Mouse (Mus musculus): ENCODE measurements around the gene Gm27027. TPM values are rescaled to one million over a fixed set of nuclear protein-coding genes. Genes with fewer than 3 reads are reported as not detected.

Gm27027 gene
- total RNA-seq (2014; rRNA removed) (not detected in 2 replicates), polyA plus RNA-seq (2012; rRNA removed) (not detected in 2 replicates)

GRCm38 (mm10) chr2:93996254-93996653 lies at the start of gene Gm27027:
TSS of gene Gm27027 (minus strand) at chr2:93996354.
- TF ChIP-seq POLR2A (IDR thresholded peaks at IDR 0.05; ENCODE audit: extremely low read depth, insufficient read depth, low read length) (no peak), CTCF (IDR thresholded peaks at IDR 0.05; ENCODE audit: low read depth, low read length) (no peak)
- WGBS: 96% methylated on average over 6 of the region's 6 CpGs

GRCm38 (mm10) chr2:94045411-94046090 lies 49.4 kb upstream of the Gm27027 start:
- TF ChIP-seq CTCF (IDR thresholded peaks at IDR 0.05; ENCODE audit: low read depth, low read length) (no peak), POLR2A (IDR thresholded peaks at IDR 0.05; ENCODE audit: extremely low read depth, insufficient read depth, low read length) (no peak)
- Histone ChIP-seq H3K79me2 (ENCODE audit: control insufficient read depth, insufficient read depth, low read length) (peaks cover 2% of the 10 kb centered on the region; the same call in 1 of the 2 replicates), H3K4me1 (ENCODE audit: control insufficient read depth, insufficient read depth, low read length) (peaks cover 47% of the 10 kb centered on the region), H3K27me3 (ENCODE audit: control insufficient read depth, insufficient read depth, low read length) (no peaks in the 10 kb centered on the region), H3K4me3 (ENCODE audit: insufficient read depth, low read depth, low read length) (no peak overlapping the region), H3K27ac (replicated peaks; ENCODE audit: insufficient read depth, low read depth, low read length) (peak overlapping the region; percentile 37), H3K36me3 (ENCODE audit: control insufficient read depth, insufficient read depth, low read length) (0 out of 2 replicates have a peak, but pooled peaks cover 2% of the 10 kb centered on the region), H3K9ac (ENCODE audit: low read depth, low read length) (no peak overlapping the region)
- DNase-seq (ENCODE audit: extremely low read depth, low read depth, low spot score): no peak
- 59% methylated on average over 6 of the region's 6 CpGs for WGBS

More at GRCm38 (mm10) chr2:93996254-93996653, at the start of gene Gm27027:
- Histone ChIP-seq H3K27me3 (ENCODE audit: control insufficient read depth, insufficient read depth, low read length) (no peaks in the 10 kb centered on the region), H3K27ac (replicated peaks; ENCODE audit: insufficient read depth, low read depth, low read length) (no peak within 1 kb of the TSS), H3K4me1 (ENCODE audit: control insufficient read depth, insufficient read depth, low read length) (no peaks in the 10 kb centered on the region; the same call in 1 of the 2 replicates), H3K36me3 (ENCODE audit: control insufficient read depth, insufficient read depth, low read length) (peaks cover 66% of the 10 kb centered on the region), H3K4me3 (ENCODE audit: insufficient read depth, low read depth, low read length) (no peak within 1 kb of the TSS), H3K9ac (ENCODE audit: low read depth, low read length) (no peak within 1 kb of the TSS), H3K79me2 (ENCODE audit: control insufficient read depth, insufficient read depth, low read length) (no peaks in the 10 kb centered on the region)
- no peak for DNase-seq (ENCODE audit: extremely low read depth, low read depth, low spot score)

GRCm38 (mm10) chr2:94044174-94044573 lies 48.0 kb upstream of the Gm27027 start:
- 21% methylated on average over 2 of the region's 2 CpGs for WGBS
- H3K27me3 ChIP-seq (ENCODE audit: control insufficient read depth, insufficient read depth, low read length): no peaks in the 10 kb centered on the region
- TF ChIP-seq CTCF (IDR thresholded peaks at IDR 0.05; ENCODE audit: low read depth, low read length) (no peak), POLR2A (IDR thresholded peaks at IDR 0.05; ENCODE audit: extremely low read depth, insufficient read depth, low read length) (no peak)
- 0 out of 2 replicates have a peak, but pooled peaks cover 2% of the 10 kb centered on the region for H3K79me2 ChIP-seq (ENCODE audit: control insufficient read depth, insufficient read depth, low read length)
- H3K4me1 ChIP-seq (ENCODE audit: control insufficient read depth, insufficient read depth, low read length): peaks cover 43% of the 10 kb centered on the region
- H3K9ac ChIP-seq (ENCODE audit: low read depth, low read length): no peak overlapping the region
- H3K4me3 ChIP-seq (ENCODE audit: insufficient read depth, low read depth, low read length): no peak overlapping the region
- DNase-seq (ENCODE audit: extremely low read depth, low read depth, low spot score): peak; percentile 94
- H3K27ac ChIP-seq (replicated peaks; ENCODE audit: insufficient read depth, low read depth, low read length): peak overlapping the region; percentile 22
- H3K36me3 ChIP-seq (ENCODE audit: control insufficient read depth, insufficient read depth, low read length): peaks cover 4% of the 10 kb centered on the region; the same call in 1 of the 2 replicates

- 57% methylated on average over 5 of the region's 5 CpGs for WGBS
- no peak for TF ChIP-seq POLR2A (IDR thresholded peaks at IDR 0.05; ENCODE audit: extremely low read depth, insufficient read depth, low read length)
- TF ChIP-seq CTCF (IDR thresholded peaks at IDR 0.05; ENCODE audit: low read depth, low read length): no peak
Observed at GRCm38 (mm10) chr2:94043662-94044061, 47.5 kb upstream of the Gm27027 start.

GRCm38 (mm10) chr2:94042461-94042860 lies 46.3 kb upstream of the Gm27027 start:
- peaks cover 12% of the 10 kb centered on the region for H3K36me3 ChIP-seq (ENCODE audit: control insufficient read depth, insufficient read depth, low read length)
- 0 out of 2 replicates have a peak, but pooled peaks cover 2% of the 10 kb centered on the region for H3K79me2 ChIP-seq (ENCODE audit: control insufficient read depth, insufficient read depth, low read length)
- no peaks in the 10 kb centered on the region for H3K27me3 ChIP-seq (ENCODE audit: control insufficient read depth, insufficient read depth, low read length)
- peak; percentile 90 for DNase-seq (ENCODE audit: extremely low read depth, low read depth, low spot score)
- H3K27ac ChIP-seq (replicated peaks; ENCODE audit: insufficient read depth, low read depth, low read length): 0 out of 2 replicates have a peak overlapping the region, but pooled peaks have one; percentile 72
- no peak overlapping the region for H3K9ac ChIP-seq (ENCODE audit: low read depth, low read length)
- H3K4me1 ChIP-seq (ENCODE audit: control insufficient read depth, insufficient read depth, low read length): peaks cover 43% of the 10 kb centered on the region
- H3K4me3 ChIP-seq (ENCODE audit: insufficient read depth, low read depth, low read length): no peak overlapping the region
- TF ChIP-seq CTCF (IDR thresholded peaks at IDR 0.05; ENCODE audit: low read depth, low read length) (no peak), POLR2A (IDR thresholded peaks at IDR 0.05; ENCODE audit: extremely low read depth, insufficient read depth, low read length) (no peak)
- 23% methylated on average over 3 of the region's 3 CpGs for WGBS

More at GRCm38 (mm10) chr2:94043662-94044061, 47.5 kb upstream of the Gm27027 start:
- no peak overlapping the region for H3K9ac ChIP-seq (ENCODE audit: low read depth, low read length)
- DNase-seq (ENCODE audit: extremely low read depth, low read depth, low spot score): peak; percentile 44
- H3K79me2 ChIP-seq (ENCODE audit: control insufficient read depth, insufficient read depth, low read length): 0 out of 2 replicates have a peak, but pooled peaks cover 2% of the 10 kb centered on the region
- H3K4me1 ChIP-seq (ENCODE audit: control insufficient read depth, insufficient read depth, low read length): peaks cover 43% of the 10 kb centered on the region
- H3K27me3 ChIP-seq (ENCODE audit: control insufficient read depth, insufficient read depth, low read length): no peaks in the 10 kb centered on the region
- H3K4me3 ChIP-seq (ENCODE audit: insufficient read depth, low read depth, low read length): no peak overlapping the region
- peaks cover 7% of the 10 kb centered on the region for H3K36me3 ChIP-seq (ENCODE audit: control insufficient read depth, insufficient read depth, low read length)
- peak overlapping the region; percentile 67; the same call in 1 of the 2 replicates for H3K27ac ChIP-seq (replicated peaks; ENCODE audit: insufficient read depth, low read depth, low read length)
